Mouse (Mus musculus): ENCODE data around the gene Megf8.

The Megf8 gene

DNA sequence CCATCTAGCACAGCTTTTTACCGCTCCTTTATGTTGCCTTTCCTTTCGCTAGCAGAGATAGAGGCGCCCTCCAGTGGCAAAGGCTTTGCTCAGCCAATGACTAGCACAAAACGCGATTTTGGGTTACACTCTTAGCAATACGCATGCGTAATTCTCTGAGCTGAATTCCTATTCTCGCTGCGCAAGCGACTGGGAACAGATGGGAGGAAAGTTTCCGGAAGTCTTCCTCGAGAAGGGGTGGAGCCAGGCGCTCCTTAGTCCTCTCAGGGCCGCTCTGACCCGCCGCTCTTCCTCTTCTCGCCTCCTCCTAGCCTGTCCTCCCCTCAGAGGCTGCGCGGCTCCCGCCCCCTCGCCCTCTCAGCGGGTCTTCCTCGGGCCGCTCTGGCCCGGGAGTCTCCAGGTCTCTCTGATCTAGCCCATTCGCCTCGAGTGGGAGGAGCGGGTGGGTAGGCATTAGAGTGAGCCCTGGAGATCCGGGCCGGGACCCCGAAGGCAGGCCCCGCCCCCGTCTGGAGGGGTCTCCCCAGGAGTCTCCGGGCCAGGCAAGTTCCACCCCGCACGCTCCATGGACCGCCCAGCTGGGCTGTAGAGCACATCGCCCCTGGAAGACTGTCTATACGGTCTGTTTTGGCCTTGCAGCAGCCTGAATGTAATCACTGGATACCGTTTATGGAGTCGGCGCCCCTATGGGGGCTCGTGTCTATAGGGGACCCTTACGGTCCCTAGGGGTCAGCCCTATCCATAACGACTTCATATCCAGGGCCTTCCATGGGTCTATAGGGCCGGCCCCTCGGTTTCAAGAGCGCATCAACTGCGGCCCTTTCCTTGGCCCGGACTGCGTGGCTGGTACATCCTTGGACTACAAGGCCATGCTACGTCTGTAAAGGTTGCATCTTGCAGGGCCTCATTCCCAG is at the start of gene Megf8:
Gene Megf8, plus strand, starts transcription at position 633 of the 914 bp plus-strand sequence.
- peak; percentile 97 for DNase-seq (ENCODE audit: low read depth, low spot score)

DNA sequence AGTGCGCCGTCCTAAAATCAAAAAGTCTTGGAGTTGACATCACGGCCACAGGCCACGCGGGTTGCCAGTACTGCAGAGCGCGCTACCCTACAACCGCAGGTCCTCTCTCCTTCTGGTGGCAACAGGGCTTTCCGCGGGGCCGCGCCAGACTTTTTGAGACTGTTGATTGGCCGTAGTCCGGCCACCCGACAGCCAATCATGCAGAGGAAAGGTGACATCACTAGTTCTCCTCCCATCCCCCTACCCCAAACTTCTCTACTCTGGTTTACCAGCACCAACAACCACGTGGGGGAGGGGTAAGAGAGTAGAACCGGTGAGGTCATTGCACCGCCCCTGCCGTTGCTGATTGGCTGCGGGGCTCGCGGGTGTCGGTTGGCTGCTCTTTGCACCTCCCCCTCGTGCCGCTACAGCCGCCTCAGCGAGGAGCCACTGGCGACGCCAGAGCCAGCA is 49.6 kb upstream of the Megf8 start, which contains the start of gene Cic:
Gene Cic, plus strand, starts transcription at position 404 of the 450 bp plus-strand sequence.
- DNase-seq (ENCODE audit: low read depth, low spot score), result peak; percentile 84

GRCm38 (mm10) chr7:25267751-25268463 is 49.1 kb upstream of the Megf8 start:
- peak; percentile 100 for DNase-seq (ENCODE audit: low read depth, low spot score)

GRCm38 (mm10) chr7:25268588-25268987 is 48.4 kb upstream of the Megf8 start:
- no peak for DNase-seq (ENCODE audit: low read depth, low spot score)

GRCm38 (mm10) chr7:25269029-25269428 is 47.9 kb upstream of the Megf8 start:
- DNase-seq (ENCODE audit: low read depth, low spot score), result no peak

DNA sequence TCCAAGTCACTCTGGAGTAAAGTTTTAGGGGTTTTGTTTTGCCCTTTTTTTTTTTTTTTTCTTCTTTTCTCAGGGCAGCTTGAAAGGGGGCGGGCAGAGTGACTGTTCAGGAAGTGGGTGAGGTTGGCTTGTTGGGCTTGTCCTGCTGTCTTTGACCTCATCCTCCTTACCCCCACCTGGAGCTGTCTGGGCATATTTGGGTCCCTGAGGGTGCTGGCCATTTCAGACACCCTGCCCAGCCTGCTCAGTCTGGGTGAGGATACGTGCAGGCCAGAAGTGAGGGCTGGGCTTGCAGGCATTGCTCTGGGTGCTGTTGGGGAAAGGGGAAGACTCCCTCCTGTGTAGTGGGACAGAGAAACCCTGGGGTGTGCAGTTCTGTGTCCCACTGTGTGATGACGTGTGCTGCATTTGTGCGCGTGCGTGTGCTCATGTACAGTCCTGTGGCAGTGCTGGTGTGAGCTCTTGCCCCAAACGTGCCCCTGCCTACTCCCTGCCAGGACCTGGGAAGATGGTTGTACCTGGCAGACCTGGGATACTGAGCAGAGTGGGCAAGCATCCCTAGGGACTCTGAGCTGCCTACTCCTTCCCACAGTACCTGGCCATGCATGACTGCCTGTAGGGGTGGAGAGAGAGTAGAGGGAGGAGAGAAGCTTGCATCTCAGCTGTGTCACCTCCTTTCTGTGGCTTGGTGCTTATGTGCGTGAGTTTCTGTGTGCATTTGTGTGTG is 47.3 kb upstream of the Megf8 start:
- DNase-seq (ENCODE audit: low read depth, low spot score), result no peak

GRCm38 (mm10) chr7:25270652-25271633 is 46.0 kb upstream of the Megf8 start:
- DNase-seq (ENCODE audit: low read depth, low spot score), result no peak

DNA sequence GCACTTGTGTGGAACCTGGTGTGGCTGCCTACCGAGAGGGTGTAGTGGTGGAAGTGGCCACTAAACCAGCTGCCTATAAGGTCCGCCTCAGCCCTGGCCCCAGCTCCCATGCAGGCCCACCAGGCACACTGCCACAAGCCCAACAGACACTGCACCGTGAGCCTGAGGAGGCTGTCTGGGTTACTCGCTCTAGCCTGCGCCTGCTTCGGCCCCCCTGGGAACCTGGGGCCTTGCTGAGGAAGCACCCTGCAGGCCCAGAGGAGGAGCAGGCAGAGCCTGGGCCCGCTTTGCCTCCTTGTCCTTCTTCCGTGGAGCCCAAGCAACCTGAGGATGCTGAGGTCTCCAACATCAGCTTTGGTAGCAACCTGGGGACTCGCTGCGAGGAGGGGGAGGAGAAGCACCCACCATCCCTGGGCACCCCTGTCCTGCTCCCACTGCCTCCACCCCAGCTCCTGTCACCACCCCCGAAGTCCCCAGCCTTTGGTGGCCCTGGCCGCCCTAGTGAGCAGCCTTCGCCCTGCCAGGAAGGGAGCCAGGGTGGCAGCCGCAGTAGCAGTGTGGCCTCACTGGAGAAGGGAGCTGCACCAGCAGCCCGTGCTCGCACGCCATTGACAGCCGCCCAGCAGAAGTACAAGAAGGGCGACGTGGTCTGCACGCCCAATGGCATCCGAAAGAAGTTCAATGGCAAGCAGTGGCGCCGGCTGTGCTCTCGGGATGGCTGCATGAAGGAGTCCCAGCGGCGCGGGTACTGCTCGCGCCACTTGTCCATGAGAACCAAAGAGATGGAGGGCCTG is 45.1 kb upstream of the Megf8 start:
- DNase-seq (ENCODE audit: low read depth, low spot score), result no peak

DNA sequence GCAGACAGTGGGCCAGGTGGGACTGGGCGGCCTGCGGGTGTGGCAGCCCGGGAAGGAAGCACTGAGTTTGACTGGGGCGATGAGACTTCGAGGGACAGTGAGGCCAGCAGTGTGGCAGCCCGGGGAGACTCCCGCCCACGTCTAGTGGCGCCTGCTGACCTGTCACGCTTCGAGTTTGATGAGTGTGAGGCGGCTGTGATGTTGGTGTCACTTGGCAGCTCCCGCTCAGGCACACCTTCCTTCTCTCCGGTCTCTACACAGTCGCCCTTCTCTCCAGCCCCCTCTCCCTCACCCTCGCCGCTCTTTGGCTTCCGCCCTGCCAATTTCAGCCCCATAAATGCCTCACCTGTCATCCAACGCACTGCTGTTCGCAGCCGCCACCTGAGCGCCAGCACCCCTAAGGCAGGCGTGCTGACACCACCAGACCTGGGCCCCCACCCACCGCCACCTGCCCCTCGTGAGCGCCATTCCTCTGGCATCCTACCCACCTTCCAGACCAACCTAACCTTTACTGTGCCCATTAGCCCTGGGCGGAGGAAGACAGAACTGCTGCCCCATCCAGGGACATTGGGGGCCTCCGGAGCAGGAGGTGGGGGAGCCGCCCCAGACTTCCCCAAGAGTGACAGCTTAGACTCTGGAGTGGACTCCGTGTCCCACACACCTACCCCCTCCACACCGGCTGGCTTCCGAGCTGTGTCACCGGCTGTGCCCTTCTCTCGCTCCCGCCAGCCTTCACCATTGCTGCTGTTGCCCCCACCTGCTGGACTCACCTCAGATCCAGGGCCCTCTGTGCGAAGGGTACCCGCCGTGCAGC is 44.3 kb upstream of the Megf8 start:
- DNase-seq (ENCODE audit: low read depth, low spot score), result no peak

GRCm38 (mm10) chr7:25273259-25274241 is 43.4 kb upstream of the Megf8 start:
- DNase-seq (ENCODE audit: low read depth, low spot score), result no peak

DNA sequence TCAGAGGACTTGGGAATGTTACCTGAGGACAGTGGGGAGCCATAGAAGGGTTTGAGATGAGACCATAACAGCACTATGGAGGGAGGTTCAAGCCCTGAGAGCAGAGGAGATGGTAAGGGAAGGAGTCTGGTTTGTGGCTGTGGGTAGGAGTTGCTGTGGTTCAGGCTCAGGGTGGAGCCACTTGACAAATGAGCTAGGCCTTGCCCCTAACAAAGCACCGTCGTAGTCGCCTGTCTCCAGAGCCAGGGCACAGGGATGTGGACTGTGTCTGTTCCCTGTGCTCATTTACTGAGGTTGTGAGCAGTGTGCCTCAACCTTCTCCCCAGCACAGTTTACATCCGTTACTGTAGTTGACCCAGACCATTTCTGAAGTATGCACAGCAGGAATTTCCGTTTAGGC is 42.4 kb upstream of the Megf8 start:
- no peak for DNase-seq (ENCODE audit: low read depth, low spot score)

GRCm38 (mm10) chr7:25274996-25275395 is 42.0 kb upstream of the Megf8 start:
- DNase-seq (ENCODE audit: low read depth, low spot score), result no peak

DNA sequence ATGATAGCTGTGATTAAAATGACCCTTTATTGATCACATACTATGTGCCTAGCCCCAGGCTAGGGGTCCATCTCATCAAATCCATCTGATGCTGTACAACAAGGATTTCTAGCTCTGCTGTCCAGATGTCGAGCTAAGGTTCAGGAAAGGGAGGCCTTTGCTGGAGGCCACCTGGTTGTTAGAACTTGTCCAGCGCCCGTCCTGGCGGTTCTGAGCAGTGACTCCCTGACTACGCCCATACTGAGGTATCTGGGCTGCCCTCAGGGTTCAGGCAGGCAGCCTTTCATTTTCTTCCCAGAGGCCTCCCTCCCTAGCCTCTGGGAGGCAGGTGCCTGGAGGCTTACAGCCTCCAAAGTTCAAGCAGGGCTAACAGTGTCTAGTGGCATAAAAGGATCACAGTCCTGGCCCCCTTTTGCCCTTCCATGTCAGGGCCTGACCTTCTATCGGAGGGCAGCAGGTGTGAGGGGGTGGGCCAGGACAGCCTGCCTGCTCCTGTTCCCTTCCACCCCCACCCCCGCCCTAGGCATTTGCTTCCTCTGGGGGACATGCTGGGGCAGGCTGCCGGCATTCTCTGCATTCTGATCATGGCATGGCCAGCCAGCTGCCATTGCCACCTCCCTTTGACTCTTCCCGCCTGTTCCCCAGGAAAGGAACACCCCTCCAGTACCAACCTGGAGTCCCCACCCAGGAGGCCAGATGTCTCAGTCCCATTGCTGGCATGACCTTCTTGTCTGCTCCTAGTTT is 41.2 kb upstream of the Megf8 start:
- no peak for DNase-seq (ENCODE audit: low read depth, low spot score)

GRCm38 (mm10) chr7:25277405-25277804 is 39.6 kb upstream of the Megf8 start:
- no peak for DNase-seq (ENCODE audit: low read depth, low spot score)

- no peak for DNase-seq (ENCODE audit: low read depth, low spot score)
Measured at GRCm38 (mm10) chr7:25277998-25278340, 39.0 kb upstream of the Megf8 start.

DNA sequence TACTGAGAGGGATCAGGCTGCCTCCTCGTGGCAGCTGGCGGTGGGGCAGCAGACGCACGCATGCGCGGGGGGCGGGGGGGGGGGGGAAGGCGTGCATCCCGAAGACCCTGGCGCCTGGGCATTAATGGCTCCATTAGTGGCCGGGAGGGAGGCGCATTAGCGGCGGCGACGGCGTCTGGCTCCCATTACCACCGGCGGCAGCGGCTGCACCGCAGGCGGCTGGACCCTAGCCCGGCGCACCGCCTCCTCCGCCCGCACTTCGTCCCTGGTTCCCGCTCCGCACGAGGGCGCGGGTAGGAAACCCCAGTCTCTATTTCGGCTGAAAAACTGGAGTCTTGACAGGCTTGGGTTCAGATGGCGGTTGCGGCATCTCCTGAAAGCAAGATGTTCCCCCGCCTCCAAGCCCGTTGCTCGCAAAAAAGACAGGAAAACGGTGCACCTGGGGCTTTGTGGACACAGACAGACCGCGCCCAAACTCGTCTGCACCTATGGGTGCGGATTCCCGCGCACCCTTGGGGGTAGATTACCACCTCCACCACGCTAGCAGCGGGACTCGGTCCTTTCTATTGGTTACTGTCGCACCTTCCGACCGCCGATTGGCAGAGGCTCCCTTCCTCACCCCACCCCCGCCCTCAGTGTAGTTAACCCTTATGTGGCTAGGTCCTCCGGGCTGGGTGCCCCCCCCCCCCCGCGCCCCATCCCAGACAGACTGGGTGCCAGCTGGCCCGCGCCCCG is 38.5 kb upstream of the Megf8 start:
- peak; percentile 57 for DNase-seq (ENCODE audit: low read depth, low spot score)
